Mouse (Mus musculus) ovary, adult 10 weeks (tissue): ENCODE results near the gene Tmem254b. TPM values are rescaled to one million over a fixed set of nuclear protein-coding genes. Genes with fewer than 3 reads are reported as not detected.

ENCODE experiments used
- polyA plus RNA-seq: library from polyadenylated mRNA; stranded (reverse); fragments of 350-450 nt; fragmentation: Illumina TruSeq; extraction: RNeasy Lipid Tissue Mini Kit (QIAGEN cat#74804); gene quantifications from one replicate; pipeline ENCODE4 v1.2.3, GENCODE M21; 2014

The Tmem254b gene
- 44.2 TPM for polyA plus RNA-seq

DNA sequence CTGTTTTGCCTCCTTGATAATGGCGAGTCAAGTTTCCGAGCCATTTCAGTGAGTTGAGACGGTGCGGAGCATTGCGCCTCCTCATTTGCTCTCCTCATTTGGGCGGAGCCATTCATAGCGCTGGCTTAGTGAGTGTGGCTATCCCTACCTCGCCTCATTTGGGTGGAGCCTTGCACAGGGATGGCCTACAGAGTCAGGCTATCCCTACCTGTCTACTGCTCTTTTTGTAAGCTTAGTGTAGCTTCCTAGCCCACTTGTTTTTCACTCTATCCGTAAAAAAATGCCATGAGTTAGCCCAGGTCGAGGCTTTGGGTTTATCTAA, at the start of gene Tmem254b:
TSS of gene Tmem254b (minus strand) at position 116 of the 322 bp plus-strand sequence.

DNA sequence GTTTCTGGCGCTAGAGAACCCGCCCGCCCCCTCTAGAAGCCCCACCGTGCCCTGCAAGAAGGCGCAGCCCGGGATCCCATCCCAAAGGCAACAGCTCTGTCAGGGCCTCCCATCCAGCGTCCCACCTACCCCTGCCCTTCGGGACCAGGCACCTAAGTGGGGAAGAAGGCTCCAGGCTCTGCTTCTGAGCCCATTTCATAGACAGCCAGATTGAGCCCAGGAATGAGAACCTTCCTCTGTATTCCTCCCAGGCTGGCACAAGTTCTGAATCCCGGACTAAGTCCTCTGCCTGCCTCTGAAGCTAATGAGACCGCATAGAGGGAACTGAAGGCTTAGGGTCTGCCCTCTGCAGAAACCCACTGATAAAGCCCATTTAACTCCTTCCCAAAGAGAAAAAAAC, 24.5 kb downstream of the Tmem254b start, which contains the start of gene Plac9b:
TSS of gene Plac9b (minus strand) at position 101 of the 400 bp plus-strand sequence.

Other genes starting within 250 kb of the Tmem254b start
- gene Duxbl1, start 228.5 kb downstream of the Tmem254b start, polyA plus RNA-seq = 1.5 TPM
- 5.3 TPM for gene Gm9780, start 164.3 kb downstream of the Tmem254b start, polyA plus RNA-seq
- gene Tmem254c, start 139.7 kb downstream of the Tmem254b start, polyA plus RNA-seq = not detected
- gene Cphx2, start 125.5 kb downstream of the Tmem254b start, polyA plus RNA-seq = not detected
- 2.3 TPM for gene Cphx3, start 124.7 kb downstream of the Tmem254b start, polyA plus RNA-seq
- gene Duxbl2, start 88.7 kb downstream of the Tmem254b start, polyA plus RNA-seq = 8.2 TPM
- not detected for gene Plac9b, start 24.6 kb downstream of the Tmem254b start, polyA plus RNA-seq
- 3.9 TPM for gene Duxbl3, start 50.9 kb upstream of the Tmem254b start, polyA plus RNA-seq